Mouse (Mus musculus) right cerebral cortex, adult 18-20 months (tissue): ENCODE measurements around the gene Tpt1.

ENCODE experiments used
- DNase-seq: peaks from one replicate; pipeline ENCODE4 v3.0.0; 2022; ENCODE audit warnings: mixed read lengths

Gene Tpt1

GRCm38 (mm10) chr14:75877297-75877696, 32.4 kb downstream of the Tpt1 start:
- no peak for DNase-seq

- no peak for DNase-seq
These were observed 34.1 kb downstream of the Tpt1 start for GRCm38 (mm10) chr14:75878980-75879379.

GRCm38 (mm10) chr14:75881856-75882255, 37.0 kb downstream of the Tpt1 start:
- no peak for DNase-seq

- no peak for DNase-seq
These were observed 38.4 kb downstream of the Tpt1 start for GRCm38 (mm10) chr14:75883330-75883729.

- DNase-seq = no peak
These were observed 39.0 kb downstream of the Tpt1 start for GRCm38 (mm10) chr14:75883873-75884272.

- DNase-seq = peak; percentile 92
These were observed 47.2 kb downstream of the Tpt1 start for GRCm38 (mm10) chr14:75892118-75892517.
